Mouse (Mus musculus): ENCODE results near the gene Nek7.

- TF ChIP-seq CTCF (IDR thresholded peaks at IDR 0.05; ENCODE audit: borderline replicate concordance, insufficient read depth, low read depth, low read length) (no peak), POLR2A (IDR thresholded peaks at IDR 0.05; ENCODE audit: borderline replicate concordance, insufficient read depth, low read length) (no peak)
These were observed 112.4 kb downstream of the Nek7 start for GRCm38 (mm10) chr1:138507446-138508043.
